Mouse (Mus musculus) limb, embryonic 11.5 days (tissue): ENCODE results near the gene Bod1. TPM values are rescaled to one million over a fixed set of nuclear protein-coding genes. Genes with fewer than 3 reads are reported as not detected.

ENCODE experiments used
- ATAC-seq: fragments of 200-750 bp; cut with Nextera tagmentation; 2 replicates; pipeline ENCODE4 v1.8.0; 2017; ENCODE audit warnings: low read depth; ENCODE audit not compliant: insufficient number of reproducible peaks, low FRiP score, low TSS enrichment
- DNase-seq: peaks from one replicate; pipeline ENCODE4 v3.0.0-alpha.2; 2015; ENCODE audit warnings: low spot score
- H3K27ac ChIP-seq: fragments of 300-500 bp; sonication (generic); replicated peaks from 2 replicates; pipeline ENCODE4 v1.5.1; 2014; ENCODE audit warnings: low read depth, mild to moderate bottlenecking, low read length
- H3K27me3 ChIP-seq: fragments of 300-500 bp; sonication (generic); 2 replicates; pipeline ENCODE4 v1.6.1; 2014; ENCODE audit warnings: mild to moderate bottlenecking, low read length, mixed read lengths; ENCODE audit not compliant: control insufficient read depth, insufficient read depth
- H3K36me3 ChIP-seq: fragments of 300-500 bp; sonication (generic); 2 replicates; pipeline ENCODE4 v1.6.1; 2014; ENCODE audit warnings: mild to moderate bottlenecking, low read length, moderate library complexity, mixed read lengths; ENCODE audit not compliant: control insufficient read depth, insufficient read depth
- H3K4me1 ChIP-seq: fragments of 300-500 bp; sonication (generic); 2 replicates; pipeline ENCODE4 v1.6.1; 2014; ENCODE audit warnings: low read length, mixed read lengths; ENCODE audit not compliant: control insufficient read depth, insufficient read depth
- H3K4me2 ChIP-seq: fragments of 300-500 bp; sonication (generic); 2 replicates; pipeline ENCODE4 v1.6.1; 2014; ENCODE audit warnings: low read depth, mild to moderate bottlenecking, moderate library complexity; ENCODE audit not compliant: severe bottlenecking
- H3K4me3 ChIP-seq: fragments of 300-500 bp; sonication (generic); 2 replicates; pipeline ENCODE4 v1.5.1; 2014; ENCODE audit warnings: low read depth, low read length
- H3K9ac ChIP-seq: fragments of 300-500 bp; sonication (generic); 2 replicates; pipeline ENCODE4 v1.6.1; 2014; ENCODE audit warnings: mild to moderate bottlenecking, low read length
- H3K9me3 ChIP-seq: fragments of 300-500 bp; sonication (generic); 2 replicates; pipeline ENCODE4 v1.6.1; 2016; ENCODE audit warnings: low read length; ENCODE audit not compliant: control insufficient read depth
- WGBS: fragments of 180-500 bp; shearing (Covaris S2); extraction: QIAGEN DNeasy Blood & Tissue Kit; methylation state at CpG from one replicate; pipeline ENCODE4 v1.1.7; 2014; 5-methylcytosine and 5-hydroxymethylcytosine counted together
- polyA plus RNA-seq: library from polyadenylated mRNA; unstranded; fragments of >200 nt; fragmentation: Nextera tagmentation; extraction: Ambion mirVana; gene quantifications from 2 replicates; pipeline ENCODE4 v1.2.1, GENCODE M21; 2014

Gene Bod1
- polyA plus RNA-seq, 1 experiment from 2014 or later, result 128 TPM

- H3K9me3 ChIP-seq, result no peaks in the 10 kb centered on the region
- H3K27me3 ChIP-seq, result no peaks in the 10 kb centered on the region
- H3K4me1 ChIP-seq, result no peaks in the 10 kb centered on the region; the same call in 1 of the 2 replicates
- DNase-seq (no peak), ATAC-seq (no peak)
- no peak overlapping the region for H3K4me3 ChIP-seq
- H3K9ac ChIP-seq, result no peak overlapping the region
- no peak overlapping the region for H3K27ac ChIP-seq
- no peaks in the 10 kb centered on the region for H3K36me3 ChIP-seq
- WGBS, result 89% methylated on average over 3 of the region's 3 CpGs
- H3K4me2 ChIP-seq, result no peak overlapping the region
These were observed 5.1 kb upstream of the Bod1 start for GRCm38 (mm10) chr11:31676661-31677252.

DNA sequence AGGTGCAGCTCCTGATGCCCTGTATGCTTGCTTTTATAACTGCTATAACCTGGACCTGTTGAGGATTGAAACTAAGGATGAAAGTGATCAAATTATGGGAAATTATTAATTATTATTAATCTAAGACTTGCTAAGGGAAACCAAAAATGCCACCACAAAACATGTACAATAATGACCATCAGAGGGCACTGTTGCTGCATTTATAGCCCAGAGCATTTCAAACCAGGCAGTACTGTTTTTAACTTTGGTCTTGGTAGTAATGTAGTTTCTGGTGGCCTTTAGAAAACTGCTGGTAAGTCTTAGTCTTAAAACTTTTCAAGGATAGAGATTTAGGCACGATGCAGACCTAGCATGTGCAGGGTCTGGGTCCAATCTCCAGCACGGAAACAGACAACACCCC lies 3.7 kb upstream of the Bod1 start:
- DNase-seq, result peak; percentile 64
- 57% methylated on average over 2 of the region's 2 CpGs for WGBS

GRCm38 (mm10) chr11:31672170-31672563 lies 482 bp upstream of the Bod1 start:
- ATAC-seq (peak; percentile 63), DNase-seq (no peak)
- Histone ChIP-seq H3K27me3 (no peaks in the 10 kb centered on the region), H3K4me3 (peak overlapping the region; percentile 57), H3K9me3 (no peaks in the 10 kb centered on the region), H3K4me1 (0 out of 2 replicates have a peak, but pooled peaks cover 5% of the 10 kb centered on the region), H3K27ac (no peak overlapping the region), H3K36me3 (peaks cover 3% of the 10 kb centered on the region; the same call in 1 of the 2 replicates), H3K9ac (peak overlapping the region; percentile 90), H3K4me2 (peak overlapping the region; percentile 57)
- WGBS, result 12% methylated on average over 9 of the region's 9 CpGs

More for the DNA sequence above, 3.7 kb upstream of the Bod1 start:
- Histone ChIP-seq H3K27ac (no peak overlapping the region), H3K4me1 (peaks cover 2% of the 10 kb centered on the region; the same call in 1 of the 2 replicates), H3K9me3 (no peaks in the 10 kb centered on the region), H3K36me3 (no peaks in the 10 kb centered on the region), H3K4me2 (no peak overlapping the region), H3K4me3 (no peak overlapping the region), H3K27me3 (no peaks in the 10 kb centered on the region), H3K9ac (no peak overlapping the region)
- no peak for ATAC-seq

GRCm38 (mm10) chr11:31670468-31670921 lies 1.2 kb downstream of the Bod1 start:
- peak overlapping the region; percentile 35 for H3K4me2 ChIP-seq
- H3K4me1 ChIP-seq, result 0 out of 2 replicates have a peak, but pooled peaks cover 5% of the 10 kb centered on the region
- H3K9me3 ChIP-seq, result no peaks in the 10 kb centered on the region
- DNase-seq (no peak), ATAC-seq (no peak)
- H3K36me3 ChIP-seq, result peaks cover 7% of the 10 kb centered on the region; the same call in 1 of the 2 replicates
- WGBS, result 71% methylated on average over 5 of the region's 5 CpGs
- H3K27ac ChIP-seq, result no peak overlapping the region
- no peak overlapping the region for H3K9ac ChIP-seq
- H3K27me3 ChIP-seq, result no peaks in the 10 kb centered on the region
- H3K4me3 ChIP-seq, result peak overlapping the region; percentile 57; the same call in 1 of the 2 replicates

- peaks cover 12% of the 10 kb centered on the region; the same call in 1 of the 2 replicates for H3K36me3 ChIP-seq
- no peak overlapping the region for H3K4me2 ChIP-seq
- ATAC-seq (no peak), DNase-seq (no peak)
- H3K4me1 ChIP-seq, result 0 out of 2 replicates have a peak, but pooled peaks cover 5% of the 10 kb centered on the region
- H3K4me3 ChIP-seq, result no peak overlapping the region
- no peaks in the 10 kb centered on the region for H3K27me3 ChIP-seq
- no peaks in the 10 kb centered on the region for H3K9me3 ChIP-seq
- no peak overlapping the region for H3K9ac ChIP-seq
- WGBS, result 94% methylated on average over 9 of the region's 9 CpGs
- H3K27ac ChIP-seq, result no peak overlapping the region
These were observed 2.4 kb downstream of the Bod1 start for GRCm38 (mm10) chr11:31669172-31669869.

DNA sequence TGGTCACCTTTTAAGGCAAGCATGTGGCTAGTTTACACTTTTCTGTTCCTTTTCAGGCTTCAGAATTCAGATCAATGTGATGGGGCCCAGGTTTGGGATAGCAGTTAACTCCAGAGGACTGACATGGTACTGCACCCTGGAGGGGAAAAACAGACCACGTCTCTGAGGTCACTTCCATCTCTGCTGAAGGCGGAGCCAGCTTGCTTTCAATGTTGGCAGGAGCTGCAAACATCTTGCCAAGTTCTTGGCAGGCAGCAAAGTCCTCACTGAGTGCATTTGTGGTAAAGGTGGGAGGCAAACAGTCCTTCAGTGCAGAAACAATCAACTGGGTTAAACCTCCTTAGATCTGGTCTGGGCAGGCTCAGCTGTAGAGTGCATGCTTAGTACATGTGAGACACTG lies 7.5 kb downstream of the Bod1 start:
- 84% methylated on average over 2 of the region's 2 CpGs for WGBS
- H3K9me3 ChIP-seq, result no peaks in the 10 kb centered on the region
- no peaks in the 10 kb centered on the region for H3K4me1 ChIP-seq
- peaks cover 17% of the 10 kb centered on the region; the same call in 1 of the 2 replicates for H3K36me3 ChIP-seq
- no peak overlapping the region for H3K27ac ChIP-seq
- no peak overlapping the region for H3K9ac ChIP-seq
- H3K27me3 ChIP-seq, result no peaks in the 10 kb centered on the region
- ATAC-seq, result no peak
- H3K4me3 ChIP-seq, result no peak overlapping the region
- H3K4me2 ChIP-seq, result no peak overlapping the region
- no peak for DNase-seq

GRCm38 (mm10) chr11:31663501-31663900 lies 8.2 kb downstream of the Bod1 start:
- Histone ChIP-seq H3K4me2 (no peak overlapping the region), H3K4me1 (no peaks in the 10 kb centered on the region), H3K36me3 (peaks cover 15% of the 10 kb centered on the region; the same call in 1 of the 2 replicates), H3K4me3 (no peak overlapping the region), H3K9me3 (no peaks in the 10 kb centered on the region), H3K9ac (no peak overlapping the region), H3K27ac (no peak overlapping the region), H3K27me3 (no peaks in the 10 kb centered on the region)
- no peak for ATAC-seq
- 86% methylated on average over 4 of the region's 4 CpGs for WGBS
- no peak for DNase-seq

- Histone ChIP-seq H3K4me2 (no peak overlapping the region), H3K27ac (no peak overlapping the region)
- 89% methylated on average over 5 of the region's 5 CpGs for WGBS
These were observed 8.7 kb downstream of the Bod1 start for GRCm38 (mm10) chr11:31662872-31663446.

More at GRCm38 (mm10) chr11:31662872-31663446, 8.7 kb downstream of the Bod1 start:
- Histone ChIP-seq H3K9me3 (no peaks in the 10 kb centered on the region), H3K27me3 (no peaks in the 10 kb centered on the region), H3K9ac (no peak overlapping the region), H3K4me1 (no peaks in the 10 kb centered on the region), H3K36me3 (peaks cover 15% of the 10 kb centered on the region; the same call in 1 of the 2 replicates), H3K4me3 (no peak overlapping the region)
- DNase-seq (no peak), ATAC-seq (no peak)
